Mouse (Mus musculus) G1E (cell line): ENCODE data around the gene Mobp. TPM values are rescaled to one million over a fixed set of nuclear protein-coding genes. Genes with fewer than 3 reads are reported as not detected.

Experiments
- ATAC-seq: 2 replicates; pipeline ENCODE4 v1.8.0; 2016; ENCODE audit warnings: mild to moderate bottlenecking; ENCODE audit not compliant: insufficient number of reproducible peaks, poor library complexity, low FRiP score, severe bottlenecking; ENCODE audit errors: extremely low read depth
- DNase-seq: peaks from one replicate; pipeline ENCODE4 v3.0.0; 2012; ENCODE audit warnings: low spot score
- H3K27me3 ChIP-seq: 2 replicates; pipeline ENCODE4 v1.6.1; 2012; ENCODE audit warnings: mild to moderate bottlenecking, low read length, inconsistent platforms; ENCODE audit not compliant: insufficient read depth
- H3K36me3 ChIP-seq: replicated peaks from 2 replicates; pipeline ENCODE3; 2012; ENCODE audit warnings: mild to moderate bottlenecking, inconsistent platforms
- H3K4me1 ChIP-seq: 2 replicates; pipeline ENCODE4 v1.6.1; 2012; ENCODE audit warnings: low read depth, low read length, inconsistent platforms, mixed read lengths; ENCODE audit not compliant: insufficient read depth
- H3K4me3 ChIP-seq: 2 replicates; pipeline ENCODE4 v1.5.1; 2012; ENCODE audit warnings: low read depth, mild to moderate bottlenecking, inconsistent platforms, low read length, moderate library complexity, mixed read lengths
- H3K9me3 ChIP-seq: replicated peaks from 2 replicates; pipeline ENCODE4 v1.6.1; 2012; ENCODE audit warnings: inconsistent platforms
- CTCF ChIP-seq: IDR thresholded peaks from 2 replicates; pipeline ENCODE4 v1.5.1; 2012; ENCODE audit warnings: low read depth, low read length, inconsistent platforms, mixed read lengths
- GATA1 ChIP-seq: IDR thresholded peaks from 2 replicates; pipeline ENCODE4 v1.6.1; 2012; ENCODE audit warnings: borderline replicate concordance, low read length, inconsistent platforms, mixed read lengths
- GATA2 ChIP-seq: IDR thresholded peaks from 2 replicates; pipeline ENCODE4 v1.6.1; 2012; ENCODE audit warnings: low read depth, low read length, inconsistent platforms, borderline replicate concordance
- POLR2AphosphoS5 ChIP-seq: IDR thresholded peaks from 2 replicates; pipeline ENCODE4 v1.6.1; 2012; ENCODE audit warnings: low read depth, low read length, inconsistent platforms; ENCODE audit not compliant: insufficient replicate concordance
- TAL1 ChIP-seq: conservative IDR thresholded peaks from 2 replicates; pipeline ENCODE4 v1.6.1; 2012; ENCODE audit warnings: low read depth, low read length, inconsistent platforms, mixed read lengths
- polyA plus RNA-seq: library from polyadenylated mRNA; stranded (reverse); fragments of >175 nt; gene quantifications from 2 replicates; pipeline ENCODE4 v1.2.3, GENCODE M21; 2012
- total RNA-seq, 2 experiments: library from RNA; stranded (forward) in 1 of 2; stranded (reverse) in 1 of 2; fragments of 200-1000 nt in 1 of 2; fragments of >200 nt in 1 of 2; fragmentation: Nextera tagmentation in 1 of 2; gene quantifications; 2 replicates each; pipeline ENCODE4 v1.2.3; 2014 to 2017

Gene Mobp
- total and polyA plus RNA-seq, 3 experiments: 0.38 TPM; not detected in 2

DNA sequence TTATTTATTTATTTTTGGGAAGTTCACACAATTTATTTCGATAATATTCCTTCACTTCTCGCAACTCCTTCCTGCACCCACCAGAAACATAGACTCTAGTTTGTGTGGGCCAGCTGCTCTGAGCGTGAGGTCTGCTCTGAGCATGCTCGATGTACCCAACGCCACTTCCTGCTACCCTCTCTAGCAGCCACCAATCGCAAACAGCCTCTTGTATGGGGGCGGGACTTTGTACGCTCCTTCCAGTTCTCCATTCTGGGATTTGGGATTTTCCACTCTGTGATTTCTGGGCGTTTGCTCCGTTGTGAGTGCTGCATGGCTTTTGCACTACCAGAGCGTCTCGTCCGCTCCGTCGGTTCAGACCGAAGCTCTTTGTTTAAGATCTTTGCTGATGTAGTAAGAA is 14.4 kb downstream of the Mobp start:
- DNase-seq: no peak
- Histone ChIP-seq H3K9me3 (0 out of 2 replicates have a peak, but pooled peaks cover 2% of the 10 kb centered on the region), H3K4me1 (no peaks in the 10 kb centered on the region)

DNA sequence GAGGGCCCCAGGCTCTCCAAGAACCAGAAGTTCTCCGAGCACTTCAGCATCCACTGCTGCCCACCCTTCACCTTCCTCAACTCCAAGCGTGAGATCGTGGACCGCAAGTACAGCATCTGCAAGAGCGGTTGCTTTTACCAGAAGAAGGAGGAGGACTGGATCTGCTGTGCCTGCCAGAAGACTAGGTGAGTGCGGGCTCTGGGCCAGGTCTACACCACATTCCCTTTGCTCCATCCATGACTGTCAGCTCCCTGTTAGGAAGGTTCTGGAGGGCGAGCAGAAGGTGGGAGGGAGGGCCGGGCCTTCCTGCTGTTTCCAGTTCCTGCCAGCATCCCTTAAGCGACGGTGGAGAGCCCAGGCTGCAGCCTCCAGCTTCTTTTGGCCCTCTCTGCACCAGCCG is 18.3 kb downstream of the Mobp start:
- H3K36me3 ChIP-seq: no peaks in the 10 kb centered on the region
- H3K4me1 ChIP-seq: no peaks in the 10 kb centered on the region
- no peak for DNase-seq
- no peak overlapping the region for H3K4me3 ChIP-seq
- no peak for TF ChIP-seq GATA2
- no peak for TF ChIP-seq POLR2AphosphoS5
- TF ChIP-seq TAL1: no peak
- no peak for TF ChIP-seq CTCF
- TF ChIP-seq GATA1: no peak
- H3K9me3 ChIP-seq: peaks cover 8% of the 10 kb centered on the region
- ATAC-seq: no peak
- peaks cover 12% of the 10 kb centered on the region for H3K27me3 ChIP-seq

More for the DNA sequence above, 14.4 kb downstream of the Mobp start:
- ATAC-seq: no peak
- H3K4me3 ChIP-seq: no peak overlapping the region
- H3K36me3 ChIP-seq: no peaks in the 10 kb centered on the region
- H3K27me3 ChIP-seq: peaks cover 12% of the 10 kb centered on the region; the same call in 1 of the 2 replicates
- TF ChIP-seq GATA1 (no peak), CTCF (no peak), TAL1 (no peak), GATA2 (no peak), POLR2AphosphoS5 (no peak)

DNA sequence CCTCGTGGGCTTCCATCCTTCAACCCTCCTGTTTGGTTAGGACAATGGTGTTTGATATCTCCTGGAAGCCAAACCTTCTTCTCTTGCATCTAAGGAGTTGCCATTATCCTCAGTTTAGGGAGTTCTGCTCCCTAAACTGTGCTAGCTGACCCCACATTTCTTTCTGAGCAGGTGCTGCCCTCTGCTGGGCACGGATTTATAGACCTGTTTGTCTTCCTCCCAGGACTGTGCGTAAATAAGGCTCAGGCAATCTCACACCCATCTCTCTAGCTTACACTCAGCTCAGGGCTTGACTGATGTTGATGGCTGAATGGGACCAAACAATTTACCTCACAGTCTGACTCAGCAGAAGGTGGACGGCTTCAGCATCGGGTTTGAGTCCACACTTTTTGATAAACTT is 21.8 kb downstream of the Mobp start:
- H3K4me3 ChIP-seq: no peak overlapping the region
- ATAC-seq (peak; percentile 49; the same call in 1 of the 2 replicates), DNase-seq (peak; percentile 32)
- peaks cover 12% of the 10 kb centered on the region for H3K27me3 ChIP-seq
- H3K4me1 ChIP-seq: no peaks in the 10 kb centered on the region
- H3K36me3 ChIP-seq: no peaks in the 10 kb centered on the region
- no peak for TF ChIP-seq GATA1
- peak; percentile 15; the same call in 1 of the 2 replicates for TF ChIP-seq CTCF
- peaks cover 11% of the 10 kb centered on the region for H3K9me3 ChIP-seq

DNA sequence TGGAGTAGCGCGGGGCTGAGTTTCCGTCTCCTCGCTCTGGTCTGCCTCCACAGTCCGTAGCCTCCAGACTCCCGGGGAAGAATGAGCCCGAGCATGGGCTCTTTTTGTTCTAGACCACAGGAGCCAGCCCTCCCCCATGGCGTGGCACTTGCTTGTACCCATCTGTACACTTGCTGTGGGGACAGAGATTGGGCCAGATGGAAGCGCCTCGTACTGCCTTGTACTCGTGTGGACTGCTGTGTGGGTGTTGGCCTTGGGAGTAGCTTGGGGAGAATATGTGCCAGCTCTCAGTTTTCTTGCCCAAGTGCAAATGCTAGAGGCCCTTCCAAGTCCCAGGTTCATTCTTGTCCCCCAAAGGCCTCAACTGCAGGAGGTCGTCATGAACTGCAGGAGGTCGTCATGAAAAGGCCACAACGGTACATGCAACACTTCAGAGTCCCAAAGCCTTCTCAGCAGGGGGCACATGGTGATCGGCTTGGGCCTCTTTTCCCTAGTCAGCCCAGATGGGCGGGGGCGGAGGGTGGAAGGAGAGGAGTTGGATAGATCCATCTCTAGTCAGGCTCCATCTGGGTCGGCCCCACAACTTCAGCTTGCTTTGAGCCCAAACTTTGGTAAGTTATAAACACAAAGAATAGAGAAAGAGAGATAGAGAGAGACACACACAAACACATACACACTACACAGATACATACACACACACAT is 25.1 kb downstream of the Mobp start:
- ATAC-seq: no peak
- no peaks in the 10 kb centered on the region for H3K36me3 ChIP-seq
- H3K4me3 ChIP-seq: no peak overlapping the region
- H3K27me3 ChIP-seq: peaks cover 3% of the 10 kb centered on the region
- no peaks in the 10 kb centered on the region for H3K4me1 ChIP-seq
- no peak for DNase-seq
- peaks cover 11% of the 10 kb centered on the region for H3K9me3 ChIP-seq
- TF ChIP-seq CTCF (no peak), GATA2 (no peak), POLR2AphosphoS5 (no peak), GATA1 (no peak), TAL1 (no peak)

DNA sequence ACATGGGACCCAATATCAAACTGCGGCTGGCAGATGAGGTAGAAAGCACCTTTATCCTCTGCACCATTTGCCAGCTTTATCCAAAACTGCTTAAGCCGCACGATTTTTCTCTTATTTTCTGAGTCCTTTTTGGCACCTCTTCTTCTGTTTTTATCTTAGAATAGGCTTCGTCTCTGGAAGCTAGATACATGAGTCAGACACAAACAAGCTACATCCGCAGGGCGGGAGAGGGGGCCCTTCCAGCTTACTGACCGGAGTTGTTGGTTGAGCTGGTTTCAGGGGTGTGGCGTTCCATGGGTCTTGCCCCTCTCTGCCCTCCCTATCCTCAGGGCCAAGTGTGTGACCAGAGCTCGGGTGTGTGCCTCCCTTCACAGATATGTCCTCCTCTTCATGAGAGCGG is 29.3 kb downstream of the Mobp start:
- H3K36me3 ChIP-seq: no peaks in the 10 kb centered on the region
- H3K4me3 ChIP-seq: no peak overlapping the region
- no peaks in the 10 kb centered on the region for H3K4me1 ChIP-seq
- peaks cover 3% of the 10 kb centered on the region for H3K27me3 ChIP-seq
- no peaks in the 10 kb centered on the region for H3K9me3 ChIP-seq
- TF ChIP-seq GATA2: no peak
- no peak for TF ChIP-seq POLR2AphosphoS5
- no peak for TF ChIP-seq GATA1
- no peak for TF ChIP-seq TAL1
- no peak for TF ChIP-seq CTCF
- ATAC-seq (no peak), DNase-seq (no peak)

DNA sequence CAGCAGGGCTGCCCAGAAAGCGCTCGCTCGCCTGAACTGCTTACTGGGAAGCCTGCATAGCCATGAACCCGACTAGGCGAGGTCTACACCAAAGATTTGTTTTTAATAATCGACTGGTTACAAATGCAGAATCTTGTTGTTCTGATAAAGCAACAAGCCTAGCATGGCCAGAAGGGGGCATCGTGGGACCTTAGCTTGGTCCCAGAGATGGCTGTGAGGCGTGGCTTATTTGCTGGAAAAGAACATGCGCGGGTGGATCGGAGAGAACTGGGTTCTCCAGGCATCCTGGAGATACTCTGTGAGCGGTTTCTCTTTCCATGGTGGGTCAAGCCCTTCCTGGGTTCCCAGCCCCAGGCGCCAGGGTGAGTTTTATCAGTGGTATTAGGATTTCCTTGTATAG is 35.0 kb downstream of the Mobp start:
- no peak overlapping the region for H3K4me3 ChIP-seq
- no peak for ATAC-seq
- no peaks in the 10 kb centered on the region for H3K36me3 ChIP-seq
- no peaks in the 10 kb centered on the region for H3K4me1 ChIP-seq
- TF ChIP-seq TAL1 (no peak), GATA2 (no peak), GATA1 (no peak), POLR2AphosphoS5 (no peak), CTCF (no peak)
- DNase-seq: no peak
- H3K27me3 ChIP-seq: no peaks in the 10 kb centered on the region; the same call in 1 of the 2 replicates
- H3K9me3 ChIP-seq: no peaks in the 10 kb centered on the region
